ENCODE assay signal across 11 mouse cellular contexts in genomic region chr11:112155339-112155955, GRCm38 (mm10).
DNase-seq lines count a peak whose midpoint lies in the region; ATAC-seq and TF ChIP-seq lines count a peak whose summit lies in the region.
"Had no signal": no experiment of that assay in that cellular context is flagged by ENCODE, and none has a peak within 500 bp of the region (broad histone marks: within the 10 kb centered on the region; RNA-seq: fewer than 3 reads in every experiment).

No protein-coding gene starts in this region.

- no peak for ATAC-seq in forebrain, postnatal 0 days
- no peak for ATAC-seq in forebrain, embryonic 11.5 days (replicated peaks; ENCODE audit: low FRiP score)
- no peak for ATAC-seq in lung, postnatal 0 days
- peak; percentile 55; the same call in 1 of the 2 replicates for ATAC-seq in intestine, embryonic 16.5 days
- 0 out of 2 replicates have a peak, but pooled peaks have one; percentile 49 for ATAC-seq in stomach, embryonic 14.5 days (ENCODE audit: insufficient number of reproducible peaks, insufficient read depth, low FRiP score, low read depth)

- no peaks in the 10 kb centered on the region for H3K4me1 ChIP-seq in forebrain, postnatal 0 days (ENCODE audit: insufficient read depth)
- H3K4me1 ChIP-seq in forebrain, embryonic 11.5 days (replicated peaks; ENCODE audit: control insufficient read depth, insufficient read depth, low read length) = peaks cover 2% of the 10 kb centered on the region; the same call in 1 of the 2 replicates
- H3K4me1 ChIP-seq in lung, postnatal 0 days (ENCODE audit: insufficient read depth, low read depth, low read length) = no peaks in the 10 kb centered on the region
- peaks cover 5% of the 10 kb centered on the region; the same call in 1 of the 2 replicates for H3K4me1 ChIP-seq in intestine, embryonic 16.5 days (ENCODE audit: control insufficient read depth, insufficient read depth, low read length)
- H3K4me1 ChIP-seq in stomach, embryonic 14.5 days (ENCODE audit: control insufficient read depth, insufficient read depth, low read length) = peaks cover 5% of the 10 kb centered on the region; the same call in 1 of the 2 replicates

- TF ChIP-seq CTCF in forebrain, postnatal 0 days (IDR thresholded peaks at IDR 0.05; ENCODE audit: low read depth) = no peak
- no peak for TF ChIP-seq CTCF in lung, postnatal 0 days (IDR thresholded peaks at IDR 0.05)

- TF ChIP-seq EP300 in lung, postnatal 0 days (IDR thresholded peaks at IDR 0.05) = no peak

- no peak overlapping the region for H3K4me3 ChIP-seq in forebrain, postnatal 0 days (ENCODE audit: low read depth, low read length)
- H3K4me3 ChIP-seq in forebrain, embryonic 11.5 days (ENCODE audit: low read depth, low read length) = no peak overlapping the region
- H3K4me3 ChIP-seq in lung, postnatal 0 days (ENCODE audit: low read depth, low read length) = no peak overlapping the region
- H3K4me3 ChIP-seq in intestine, embryonic 16.5 days (ENCODE audit: low read length) = peak overlapping the region; percentile 17
- no peak overlapping the region for H3K4me3 ChIP-seq in stomach, embryonic 14.5 days (ENCODE audit: low read depth, low read length)
- H3K4me3 ChIP-seq: left cerebral cortex, adult 2 months had no signal

- DNase-seq in forebrain, postnatal 0 days = peak; percentile 8
- no peak for DNase-seq in forebrain, embryonic 11.5 days (ENCODE audit: low spot score)
- DNase-seq in lung, postnatal 0 days (ENCODE audit: low spot score) = peak; percentile 5
- DNase-seq in lung, postnatal 25 days (ENCODE audit: low spot score) = no peak
- DNase-seq in gastrocnemius, postnatal 25 days = no peak
- DNase-seq in left cerebral cortex, postnatal 25 days (ENCODE audit: low spot score in 2 of 2) = no peak
- DNase-seq: cerebellum, adult 9-11 months; gastrocnemius, postnatal 10 days had no signal

- no peaks in the 10 kb centered on the region for H3K36me3 ChIP-seq in forebrain, postnatal 0 days (ENCODE audit: insufficient read depth)
- H3K36me3 ChIP-seq in forebrain, embryonic 11.5 days (ENCODE audit: control insufficient read depth, insufficient read depth, low read length) = no peaks in the 10 kb centered on the region
- H3K36me3 ChIP-seq in lung, postnatal 0 days (ENCODE audit: insufficient read depth, low read length) = no peaks in the 10 kb centered on the region
- no peaks in the 10 kb centered on the region for H3K36me3 ChIP-seq in intestine, embryonic 16.5 days (ENCODE audit: control insufficient read depth, insufficient read depth, low read length)
- H3K36me3 ChIP-seq in stomach, embryonic 14.5 days (ENCODE audit: control insufficient read depth, insufficient read depth, low read length) = no peaks in the 10 kb centered on the region

- H3K4me2 ChIP-seq in forebrain, postnatal 0 days (ENCODE audit: low read depth) = no peak overlapping the region
- H3K4me2 ChIP-seq in forebrain, embryonic 11.5 days (ENCODE audit: low read depth, low read length, severe bottlenecking) = no peak overlapping the region
- peak overlapping the region; percentile 14 for H3K4me2 ChIP-seq in lung, postnatal 0 days (replicated peaks; ENCODE audit: low read depth, low read length)
- peak overlapping the region; percentile 45 for H3K4me2 ChIP-seq in intestine, embryonic 16.5 days (ENCODE audit: low read depth, low read length)
- peak overlapping the region; percentile 28 for H3K4me2 ChIP-seq in stomach, embryonic 14.5 days (replicated peaks; ENCODE audit: low read depth, low read length)

- H3K9me3 ChIP-seq in forebrain, postnatal 0 days (ENCODE audit: low read length) = no peaks in the 10 kb centered on the region
- H3K9me3 ChIP-seq in forebrain, embryonic 11.5 days (ENCODE audit: control insufficient read depth, low read length) = no peaks in the 10 kb centered on the region
- H3K9me3 ChIP-seq in lung, postnatal 0 days (ENCODE audit: low read length) = no peaks in the 10 kb centered on the region
- H3K9me3 ChIP-seq in intestine, embryonic 16.5 days (ENCODE audit: control insufficient read depth, low read length) = no peaks in the 10 kb centered on the region
- peaks cover 4% of the 10 kb centered on the region; the same call in 1 of the 2 replicates for H3K9me3 ChIP-seq in stomach, embryonic 14.5 days (ENCODE audit: control insufficient read depth, low read depth, low read length)

- peak overlapping the region; percentile 25; the same call in 1 of the 2 replicates for H3K9ac ChIP-seq in forebrain, postnatal 0 days
- H3K9ac ChIP-seq in forebrain, embryonic 11.5 days (ENCODE audit: low read length) = no peak overlapping the region
- H3K9ac ChIP-seq in lung, postnatal 0 days (replicated peaks; ENCODE audit: low read depth) = no peak overlapping the region
- no peak overlapping the region for H3K9ac ChIP-seq in intestine, embryonic 16.5 days (ENCODE audit: low read depth, low read length)
- H3K9ac ChIP-seq in stomach, embryonic 14.5 days (replicated peaks; ENCODE audit: low read depth, low read length) = no peak overlapping the region

- H3K27ac ChIP-seq in forebrain, postnatal 0 days (ENCODE audit: low read depth, low read length) = no peak overlapping the region
- no peak overlapping the region for H3K27ac ChIP-seq in forebrain, embryonic 11.5 days (ENCODE audit: low read depth, low read length)
- H3K27ac ChIP-seq in lung, postnatal 0 days (ENCODE audit: low read length) = no peak overlapping the region
- H3K27ac ChIP-seq in intestine, embryonic 16.5 days (ENCODE audit: low read length) = no peak overlapping the region
- H3K27ac ChIP-seq in stomach, embryonic 14.5 days (ENCODE audit: low read length) = no peak overlapping the region
- H3K27ac ChIP-seq: left cerebral cortex, adult 2 months had no signal

- intact Hi-C loops in left cerebral cortex, postnatal 25 days (cut with DNase I) = no loop called here

- WGBS in forebrain, postnatal 0 days = 39% methylated on average over 10 of the region's 10 CpGs
- 53% methylated on average over 10 of the region's 10 CpGs for WGBS in forebrain, embryonic 11.5 days
- WGBS in lung, postnatal 0 days = 19% methylated on average over 10 of the region's 10 CpGs
- WGBS in intestine, embryonic 16.5 days = 22% methylated on average over 10 of the region's 10 CpGs
- 25% methylated on average over 10 of the region's 10 CpGs for WGBS in stomach, embryonic 14.5 days

- H3K27me3 ChIP-seq in forebrain, postnatal 0 days (ENCODE audit: insufficient read depth, low read length) = no peaks in the 10 kb centered on the region
- no peaks in the 10 kb centered on the region for H3K27me3 ChIP-seq in forebrain, embryonic 11.5 days (ENCODE audit: control insufficient read depth, insufficient read depth, low read length)
- H3K27me3 ChIP-seq in lung, postnatal 0 days (replicated peaks; ENCODE audit: insufficient read depth, low read length) = no peaks in the 10 kb centered on the region
- H3K27me3 ChIP-seq in intestine, embryonic 16.5 days (replicated peaks; ENCODE audit: control insufficient read depth, insufficient read depth, low read length) = no peaks in the 10 kb centered on the region
- H3K27me3 ChIP-seq in stomach, embryonic 14.5 days (ENCODE audit: control insufficient read depth, insufficient read depth, low read length) = no peaks in the 10 kb centered on the region

Comparison
In these comparisons a context has a peak if more than half of its experiments do, and no peak if none do; other contexts are left out.
1. DNase-seq: peak in forebrain, postnatal 0 days (single experiment) and lung, postnatal 0 days (single experiment); none in forebrain, embryonic 11.5 days (single experiment), lung, postnatal 25 days (single experiment), gastrocnemius, postnatal 25 days (single experiment) and left cerebral cortex, postnatal 25 days (0 of 2).
2. ATAC-seq: peak in intestine, embryonic 16.5 days (single experiment) and stomach, embryonic 14.5 days (single experiment); none in forebrain, postnatal 0 days (single experiment), forebrain, embryonic 11.5 days (single experiment) and lung, postnatal 0 days (single experiment).
3. H3K4me2 ChIP-seq: peak in lung, postnatal 0 days (single experiment), intestine, embryonic 16.5 days (single experiment) and stomach, embryonic 14.5 days (single experiment); none in forebrain, postnatal 0 days (single experiment) and forebrain, embryonic 11.5 days (single experiment).